Mouse (Mus musculus): ENCODE data around the gene Rnf180. TPM values are rescaled to one million over a fixed set of nuclear protein-coding genes. Genes with fewer than 3 reads are reported as not detected.

The Rnf180 gene
- polyA plus RNA-seq, 1 experiment from 2014 or later = 46.1 TPM

GRCm38 (mm10) chr13:105132370-105132769 lies 162.2 kb downstream of the Rnf180 start:
- no peaks in the 10 kb centered on the region for H3K9me3 ChIP-seq (replicated peaks; ENCODE audit: control insufficient read depth, low read length, poor library complexity, severe bottlenecking)
- H3K4me2 ChIP-seq (ENCODE audit: low read length) = no peak overlapping the region
- H3K4me1 ChIP-seq (ENCODE audit: control insufficient read depth, insufficient read depth, low read length) = 0 out of 2 replicates have a peak, but pooled peaks cover 2% of the 10 kb centered on the region
- 78% methylated on average over 6 of the region's 6 CpGs for WGBS
- no peak overlapping the region for H3K4me3 ChIP-seq (ENCODE audit: low read depth, low read length)
- H3K27ac ChIP-seq (ENCODE audit: low read length) = no peak overlapping the region
- no peaks in the 10 kb centered on the region for H3K27me3 ChIP-seq (ENCODE audit: control insufficient read depth, insufficient read depth, low read depth, low read length)
- no peak overlapping the region for H3K9ac ChIP-seq (ENCODE audit: low read depth, low read length)
- H3K36me3 ChIP-seq (ENCODE audit: control insufficient read depth, insufficient read depth, low read length) = no peaks in the 10 kb centered on the region
- ATAC-seq = no peak

GRCm38 (mm10) chr13:105130080-105130479 lies 164.5 kb downstream of the Rnf180 start:
- Histone ChIP-seq H3K4me2 (ENCODE audit: low read length) (no peak overlapping the region), H3K4me3 (ENCODE audit: low read depth, low read length) (no peak overlapping the region), H3K4me1 (ENCODE audit: control insufficient read depth, insufficient read depth, low read length) (0 out of 2 replicates have a peak, but pooled peaks cover 2% of the 10 kb centered on the region), H3K27ac (ENCODE audit: low read length) (no peak overlapping the region), H3K36me3 (ENCODE audit: control insufficient read depth, insufficient read depth, low read length) (no peaks in the 10 kb centered on the region), H3K9ac (ENCODE audit: low read depth, low read length) (no peak overlapping the region), H3K27me3 (ENCODE audit: control insufficient read depth, insufficient read depth, low read depth, low read length) (no peaks in the 10 kb centered on the region), H3K9me3 (replicated peaks; ENCODE audit: control insufficient read depth, low read length, poor library complexity, severe bottlenecking) (no peaks in the 10 kb centered on the region)
- ATAC-seq = no peak
- 84% methylated on average over 6 of the region's 6 CpGs for WGBS

GRCm38 (mm10) chr13:105122092-105122491 lies 172.5 kb downstream of the Rnf180 start:
- H3K4me3 ChIP-seq (ENCODE audit: low read depth, low read length) = no peak overlapping the region
- H3K27me3 ChIP-seq (ENCODE audit: control insufficient read depth, insufficient read depth, low read depth, low read length) = no peaks in the 10 kb centered on the region
- no peaks in the 10 kb centered on the region for H3K9me3 ChIP-seq (replicated peaks; ENCODE audit: control insufficient read depth, low read length, poor library complexity, severe bottlenecking)
- WGBS = 87% methylated on average over 3 of the region's 3 CpGs
- ATAC-seq = no peak
- H3K4me1 ChIP-seq (ENCODE audit: control insufficient read depth, insufficient read depth, low read length) = no peaks in the 10 kb centered on the region
- H3K36me3 ChIP-seq (ENCODE audit: control insufficient read depth, insufficient read depth, low read length) = no peaks in the 10 kb centered on the region
- H3K27ac ChIP-seq (ENCODE audit: low read length) = no peak overlapping the region
- H3K4me2 ChIP-seq (ENCODE audit: low read length) = no peak overlapping the region
- H3K9ac ChIP-seq (ENCODE audit: low read depth, low read length) = no peak overlapping the region

- no peak for ATAC-seq
- no peaks in the 10 kb centered on the region for H3K36me3 ChIP-seq (ENCODE audit: control insufficient read depth, insufficient read depth, low read length)
- H3K4me1 ChIP-seq (ENCODE audit: control insufficient read depth, insufficient read depth, low read length) = no peaks in the 10 kb centered on the region
These were observed 173.0 kb downstream of the Rnf180 start for GRCm38 (mm10) chr13:105121617-105122016.

GRCm38 (mm10) chr13:105111599-105111998 lies 183.0 kb downstream of the Rnf180 start:
- H3K4me2 ChIP-seq (ENCODE audit: low read length) = no peak overlapping the region
- H3K27me3 ChIP-seq (ENCODE audit: control insufficient read depth, insufficient read depth, low read depth, low read length) = no peaks in the 10 kb centered on the region
- no peaks in the 10 kb centered on the region for H3K4me1 ChIP-seq (ENCODE audit: control insufficient read depth, insufficient read depth, low read length)
- 91% methylated on average over 6 of the region's 6 CpGs for whole genome bisulfite sequencing
- no peak overlapping the region for H3K9ac ChIP-seq (ENCODE audit: low read depth, low read length)
- H3K36me3 ChIP-seq (ENCODE audit: control insufficient read depth, insufficient read depth, low read length) = no peaks in the 10 kb centered on the region
- H3K9me3 ChIP-seq (replicated peaks; ENCODE audit: control insufficient read depth, low read length, poor library complexity, severe bottlenecking) = no peaks in the 10 kb centered on the region
- no peak for ATAC-seq
- no peak overlapping the region for H3K4me3 ChIP-seq (ENCODE audit: low read depth, low read length)
- H3K27ac ChIP-seq (ENCODE audit: low read length) = no peak overlapping the region

More at GRCm38 (mm10) chr13:105121617-105122016, 173.0 kb downstream of the Rnf180 start:
- H3K4me2 ChIP-seq (ENCODE audit: low read length) = no peak overlapping the region
- no peak overlapping the region for H3K4me3 ChIP-seq (ENCODE audit: low read depth, low read length)
- H3K27ac ChIP-seq (ENCODE audit: low read length) = no peak overlapping the region
- H3K9ac ChIP-seq (ENCODE audit: low read depth, low read length) = no peak overlapping the region
- H3K27me3 ChIP-seq (ENCODE audit: control insufficient read depth, insufficient read depth, low read depth, low read length) = no peaks in the 10 kb centered on the region
- H3K9me3 ChIP-seq (replicated peaks; ENCODE audit: control insufficient read depth, low read length, poor library complexity, severe bottlenecking) = no peaks in the 10 kb centered on the region

GRCm38 (mm10) chr13:105104385-105104784 lies 190.2 kb downstream of the Rnf180 start:
- Histone ChIP-seq H3K4me3 (ENCODE audit: low read depth, low read length) (no peak overlapping the region), H3K4me2 (ENCODE audit: low read length) (no peak overlapping the region), H3K27ac (ENCODE audit: low read length) (no peak overlapping the region), H3K9me3 (replicated peaks; ENCODE audit: control insufficient read depth, low read length, poor library complexity, severe bottlenecking) (no peaks in the 10 kb centered on the region), H3K9ac (ENCODE audit: low read depth, low read length) (no peak overlapping the region), H3K4me1 (ENCODE audit: control insufficient read depth, insufficient read depth, low read length) (no peaks in the 10 kb centered on the region), H3K36me3 (ENCODE audit: control insufficient read depth, insufficient read depth, low read length) (no peaks in the 10 kb centered on the region), H3K27me3 (ENCODE audit: control insufficient read depth, insufficient read depth, low read depth, low read length) (no peaks in the 10 kb centered on the region)
- 89% methylated on average over 2 of the region's 2 CpGs for WGBS
- no peak for ATAC-seq

- 80% methylated on average over 4 of the region's 4 CpGs for WGBS
- no peak overlapping the region for H3K4me3 ChIP-seq (ENCODE audit: low read depth, low read length)
- no peak for ATAC-seq
- H3K27me3 ChIP-seq (ENCODE audit: control insufficient read depth, insufficient read depth, low read depth, low read length) = no peaks in the 10 kb centered on the region
- no peaks in the 10 kb centered on the region for H3K9me3 ChIP-seq (replicated peaks; ENCODE audit: control insufficient read depth, low read length, poor library complexity, severe bottlenecking)
- no peak overlapping the region for H3K4me2 ChIP-seq (ENCODE audit: low read length)
- no peak overlapping the region for H3K9ac ChIP-seq (ENCODE audit: low read depth, low read length)
- H3K27ac ChIP-seq (ENCODE audit: low read length) = no peak overlapping the region
- H3K4me1 ChIP-seq (ENCODE audit: control insufficient read depth, insufficient read depth, low read length) = no peaks in the 10 kb centered on the region
- no peaks in the 10 kb centered on the region for H3K36me3 ChIP-seq (ENCODE audit: control insufficient read depth, insufficient read depth, low read length)
These were observed 193.9 kb downstream of the Rnf180 start for GRCm38 (mm10) chr13:105100705-105101104.

GRCm38 (mm10) chr13:105096316-105096715 lies 198.3 kb downstream of the Rnf180 start:
- Histone ChIP-seq H3K4me2 (ENCODE audit: low read length) (no peak overlapping the region), H3K9me3 (replicated peaks; ENCODE audit: control insufficient read depth, low read length, poor library complexity, severe bottlenecking) (no peaks in the 10 kb centered on the region), H3K27me3 (ENCODE audit: control insufficient read depth, insufficient read depth, low read depth, low read length) (no peaks in the 10 kb centered on the region), H3K4me1 (ENCODE audit: control insufficient read depth, insufficient read depth, low read length) (no peaks in the 10 kb centered on the region), H3K4me3 (ENCODE audit: low read depth, low read length) (no peak overlapping the region), H3K27ac (ENCODE audit: low read length) (no peak overlapping the region), H3K9ac (ENCODE audit: low read depth, low read length) (no peak overlapping the region), H3K36me3 (ENCODE audit: control insufficient read depth, insufficient read depth, low read length) (no peaks in the 10 kb centered on the region)
- ATAC-seq = no peak
- 70% methylated on average over 2 of the region's 2 CpGs for WGBS

GRCm38 (mm10) chr13:105089276-105089675 lies 205.3 kb downstream of the Rnf180 start:
- Histone ChIP-seq H3K9me3 (replicated peaks; ENCODE audit: control insufficient read depth, low read length, poor library complexity, severe bottlenecking) (no peaks in the 10 kb centered on the region), H3K4me1 (ENCODE audit: control insufficient read depth, insufficient read depth, low read length) (no peaks in the 10 kb centered on the region), H3K36me3 (ENCODE audit: control insufficient read depth, insufficient read depth, low read length) (no peaks in the 10 kb centered on the region), H3K27ac (ENCODE audit: low read length) (no peak overlapping the region), H3K27me3 (ENCODE audit: control insufficient read depth, insufficient read depth, low read depth, low read length) (no peaks in the 10 kb centered on the region), H3K4me2 (ENCODE audit: low read length) (no peak overlapping the region), H3K9ac (ENCODE audit: low read depth, low read length) (no peak overlapping the region), H3K4me3 (ENCODE audit: low read depth, low read length) (no peak overlapping the region)
- ATAC-seq = no peak
- WGBS = 96% methylated on average over 3 of the region's 3 CpGs

All from midbrain, embryonic 16.5 days (tissue).